Comparison of ENCODE assay signal across 7 mouse cellular contexts in the genomic region with DNA sequence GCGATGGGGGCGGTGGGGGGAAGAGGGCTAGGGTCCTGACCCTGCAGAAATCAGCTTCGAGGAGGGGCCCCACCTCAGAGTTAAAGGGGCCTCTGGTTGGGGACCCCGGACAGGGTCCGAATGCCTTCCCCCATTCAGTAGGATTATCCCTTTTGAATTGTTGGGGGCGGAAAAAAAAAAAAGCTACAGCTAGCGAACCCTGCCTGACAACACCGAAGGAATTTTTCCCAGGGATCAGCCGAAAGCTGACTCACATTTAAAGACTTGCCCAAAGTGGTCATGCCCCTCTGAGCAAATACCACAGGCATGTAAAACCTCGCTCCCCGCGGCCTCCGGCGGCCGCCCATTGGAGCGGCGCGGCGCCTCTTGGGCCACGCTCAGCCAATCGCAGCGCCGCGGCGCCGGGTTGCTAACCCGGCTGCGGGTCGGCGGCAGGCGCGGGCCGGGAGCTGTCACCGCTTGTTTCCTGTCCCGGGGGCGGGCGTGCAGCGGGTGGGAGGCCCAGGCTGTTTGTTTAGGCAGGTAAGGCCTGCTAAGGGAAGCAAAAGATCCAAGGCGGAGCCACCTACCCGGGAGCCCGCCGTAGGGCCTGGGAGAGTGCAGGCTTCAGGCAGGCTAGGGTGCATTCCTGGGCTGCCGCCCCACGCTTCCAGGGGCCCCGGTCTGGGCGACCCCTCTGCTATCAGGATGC.
DNase-seq lines count a peak whose midpoint lies in the region; ATAC-seq lines count a peak whose summit lies in the region.

No protein-coding gene starts in this region.

- peak overlapping the region; percentile 61 for H3K4me3 ChIP-seq in embryonic facial prominence, embryonic 10.5 days
- H3K4me3 ChIP-seq in limb, embryonic 11.5 days (ENCODE audit: low read depth, low read length) = peak overlapping the region; percentile 24
- peak overlapping the region; percentile 54 for H3K4me3 ChIP-seq in midbrain, embryonic 13.5 days (replicated peaks)

- H3K9me3 ChIP-seq in embryonic facial prominence, embryonic 10.5 days = no peaks in the 10 kb centered on the region
- no peaks in the 10 kb centered on the region for H3K9me3 ChIP-seq in limb, embryonic 11.5 days (ENCODE audit: control insufficient read depth, low read length)
- H3K9me3 ChIP-seq in midbrain, embryonic 13.5 days = no peaks in the 10 kb centered on the region

- peak overlapping the region; percentile 64 for H3K9ac ChIP-seq in limb, embryonic 11.5 days (ENCODE audit: low read length)
- H3K9ac ChIP-seq in midbrain, embryonic 13.5 days (replicated peaks) = peak overlapping the region; percentile 70

- peak overlapping the region; percentile 90 for H3K27ac ChIP-seq in embryonic facial prominence, embryonic 10.5 days (replicated peaks)
- H3K27ac ChIP-seq in limb, embryonic 11.5 days (replicated peaks; ENCODE audit: low read depth, low read length) = peak overlapping the region; percentile 87
- H3K27ac ChIP-seq in midbrain, embryonic 13.5 days = peak overlapping the region; percentile 82

- peak; percentile 96 for ATAC-seq in limb, embryonic 11.5 days (ENCODE audit: insufficient number of reproducible peaks, low FRiP score, low TSS enrichment, low read depth)
- peak; percentile 93 for ATAC-seq in midbrain, embryonic 13.5 days

- peak; percentile 92 for DNase-seq in adrenal gland, postnatal 14 days
- DNase-seq in embryonic facial prominence, embryonic 10.5 days (ENCODE audit: low spot score) = peak; percentile 96
- peak; percentile 99 for DNase-seq in heart, adult 11 months
- DNase-seq in kidney, adult 11 months = peak; percentile 62
- DNase-seq in limb, embryonic 11.5 days (ENCODE audit: low spot score) = peak; percentile 91
- DNase-seq in spleen, adult 12 weeks (ENCODE audit: low spot score) = peak; percentile 66

- WGBS in embryonic facial prominence, embryonic 10.5 days = under 1% methylated on average over 46 of the region's 46 CpGs
- under 1% methylated on average over 46 of the region's 46 CpGs for WGBS in limb, embryonic 11.5 days
- WGBS in midbrain, embryonic 13.5 days = 1% methylated on average over 46 of the region's 46 CpGs

- peaks cover 42% of the 10 kb centered on the region for H3K4me1 ChIP-seq in embryonic facial prominence, embryonic 10.5 days
- H3K4me1 ChIP-seq in limb, embryonic 11.5 days (ENCODE audit: control insufficient read depth, insufficient read depth, low read length) = peaks cover 19% of the 10 kb centered on the region
- peaks cover 34% of the 10 kb centered on the region for H3K4me1 ChIP-seq in midbrain, embryonic 13.5 days (replicated peaks)

- H3K27me3 ChIP-seq in embryonic facial prominence, embryonic 10.5 days (replicated peaks; ENCODE audit: low read depth, poor library complexity, severe bottlenecking) = no peaks in the 10 kb centered on the region; the same call in 1 of the 2 replicates
- no peaks in the 10 kb centered on the region for H3K27me3 ChIP-seq in limb, embryonic 11.5 days (ENCODE audit: control insufficient read depth, insufficient read depth, low read length)
- no peaks in the 10 kb centered on the region; the same call in 1 of the 2 replicates for H3K27me3 ChIP-seq in midbrain, embryonic 13.5 days

- H3K36me3 ChIP-seq in embryonic facial prominence, embryonic 10.5 days (replicated peaks) = no peaks in the 10 kb centered on the region
- no peaks in the 10 kb centered on the region for H3K36me3 ChIP-seq in limb, embryonic 11.5 days (ENCODE audit: control insufficient read depth, insufficient read depth, low read length)
- no peaks in the 10 kb centered on the region for H3K36me3 ChIP-seq in midbrain, embryonic 13.5 days

- peak overlapping the region; percentile 52 for H3K4me2 ChIP-seq in limb, embryonic 11.5 days (ENCODE audit: low read depth, severe bottlenecking)
- H3K4me2 ChIP-seq in midbrain, embryonic 13.5 days (replicated peaks) = peak overlapping the region; percentile 76

Comparison
In these comparisons a context has a peak if more than half of its experiments do, and no peak if none do; other contexts are left out.
1. Peak in every context shown above with its lines: DNase-seq, ATAC-seq, H3K4me3 ChIP-seq and H3K27ac ChIP-seq.